Mouse (Mus musculus): Measurements from ENCODE around the gene Mpc1.

DNA sequence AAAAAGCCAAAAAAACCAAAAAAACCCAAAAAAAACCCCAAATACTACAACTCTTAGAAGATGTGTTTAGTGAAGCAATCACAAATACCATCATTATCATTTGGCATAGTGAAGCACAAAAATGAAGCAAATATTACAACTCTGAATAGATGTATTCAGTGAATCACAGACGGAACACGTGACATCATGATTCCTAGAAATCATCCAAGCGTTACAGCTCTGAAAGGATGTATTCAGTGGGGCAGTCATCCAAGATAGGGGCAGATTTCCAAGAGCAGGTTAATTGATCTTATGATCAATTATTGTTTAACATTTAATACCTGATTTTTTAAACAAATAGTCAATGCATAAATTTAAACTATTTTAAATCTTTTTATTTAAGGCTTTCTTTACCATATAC lies 5.4 kb upstream of the Mpc1 start:
- TF ChIP-seq CTCF (IDR thresholded peaks at IDR 0.05; ENCODE audit: low read depth) = no peak
- no peak for TF ChIP-seq EP300 (IDR thresholded peaks at IDR 0.05; ENCODE audit: low read depth)
